Mouse (Mus musculus) embryonic fibroblast, embryonic 13.5 days (primary cell): ENCODE measurements around the gene Capn12.

Experiments
- CTCF ChIP-seq: IDR thresholded peaks from 2 replicates; pipeline ENCODE4 v1.5.1; 2011; ENCODE audit warnings: mild to moderate bottlenecking, control low read depth, low read length, moderate library complexity, borderline replicate concordance; ENCODE audit not compliant: insufficient read depth
- POLR2A ChIP-seq: IDR thresholded peaks from 2 replicates; pipeline ENCODE4 v1.6.1; 2011; ENCODE audit warnings: low read depth, mild to moderate bottlenecking, control low read depth, low read length, moderate library complexity

DNA sequence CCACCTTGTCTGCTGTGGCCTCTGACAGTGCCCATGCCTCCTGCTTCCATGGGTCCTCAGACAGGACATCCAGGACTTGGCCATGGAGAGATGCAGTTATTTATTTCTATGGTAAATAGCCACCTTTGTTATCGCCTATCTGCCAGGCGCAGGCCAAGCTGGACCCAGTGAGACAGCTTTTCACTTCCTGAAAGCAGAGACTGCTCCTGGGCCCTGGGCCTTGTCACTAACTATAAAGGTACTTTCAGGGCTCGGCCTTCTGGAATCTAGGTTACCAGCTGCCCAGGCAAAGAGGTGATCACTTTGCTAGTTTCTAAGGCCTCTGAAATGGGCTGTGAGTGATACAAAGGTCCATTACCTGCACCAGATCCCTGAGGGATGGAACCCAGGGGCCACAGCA is 43.6 kb downstream of the Capn12 start:
- TF ChIP-seq CTCF (no peak), POLR2A (peak; percentile 41; the same call in 1 of the 2 replicates)
